Mouse (Mus musculus) mouse trophoblast stem cell (cell line): ENCODE results near the gene Sbds.

ENCODE experiments used
- in situ Hi-C, 2 experiments: fragments of 300-500 bp; cut with MseI, MboI; formaldehyde crosslinking; loops; 2 replicates in 1 of 2; 3 replicates in 1 of 2; pipeline ENCODE4 v1.15.1; 2025

The Sbds gene

GRCm38 (mm10) chr5:130200233-130201029 is 54.9 kb downstream of the Sbds start:
- in situ Hi-C loops: no loop called here

DNA sequence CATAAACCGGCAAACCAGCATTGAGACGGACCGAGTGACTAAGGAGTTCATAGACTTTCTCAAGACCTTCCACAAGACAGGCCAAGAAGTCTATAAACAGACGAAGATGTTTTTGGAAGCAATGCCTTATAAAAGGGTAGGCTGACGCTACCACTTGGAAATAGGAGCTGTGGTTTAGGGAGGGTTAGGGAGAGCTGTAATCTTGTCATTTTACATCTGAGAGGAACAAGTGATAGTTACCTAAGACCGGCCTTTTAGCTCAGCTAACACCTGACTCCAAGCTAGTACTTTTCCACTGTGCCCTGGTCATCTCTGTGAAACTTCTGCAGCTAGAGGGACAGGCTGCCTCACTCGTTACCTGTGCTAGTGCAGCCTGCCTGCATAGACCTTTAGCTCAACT is 57.3 kb downstream of the Sbds start:
- in situ Hi-C loops: no loop called here

- in situ Hi-C loops: no loop called here
Observed at GRCm38 (mm10) chr5:130197454-130197853, 57.9 kb downstream of the Sbds start.

DNA sequence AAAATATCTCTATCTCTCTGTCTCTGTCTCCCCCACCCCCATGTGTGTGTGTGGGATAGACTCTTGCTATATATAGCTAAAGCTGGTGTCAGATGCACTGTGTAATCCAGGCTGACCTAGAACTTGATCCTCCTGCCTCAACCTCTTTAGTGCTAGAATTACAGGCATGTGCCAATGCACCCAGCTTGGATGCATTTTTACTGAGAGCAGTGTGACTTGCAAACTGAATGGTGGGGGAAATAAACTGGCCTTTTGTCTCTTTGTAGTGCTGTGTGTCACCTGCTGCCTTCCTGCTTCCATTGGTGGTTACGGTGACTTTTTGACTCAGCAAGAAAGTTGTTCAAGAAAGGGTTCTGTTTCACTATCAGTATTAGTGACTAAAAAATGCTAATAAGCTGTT is 59.0 kb downstream of the Sbds start:
- in situ Hi-C loops: no loop called here
